Mouse (Mus musculus): Measurements from ENCODE around the gene Cnfn.

Gene Cnfn

DNA sequence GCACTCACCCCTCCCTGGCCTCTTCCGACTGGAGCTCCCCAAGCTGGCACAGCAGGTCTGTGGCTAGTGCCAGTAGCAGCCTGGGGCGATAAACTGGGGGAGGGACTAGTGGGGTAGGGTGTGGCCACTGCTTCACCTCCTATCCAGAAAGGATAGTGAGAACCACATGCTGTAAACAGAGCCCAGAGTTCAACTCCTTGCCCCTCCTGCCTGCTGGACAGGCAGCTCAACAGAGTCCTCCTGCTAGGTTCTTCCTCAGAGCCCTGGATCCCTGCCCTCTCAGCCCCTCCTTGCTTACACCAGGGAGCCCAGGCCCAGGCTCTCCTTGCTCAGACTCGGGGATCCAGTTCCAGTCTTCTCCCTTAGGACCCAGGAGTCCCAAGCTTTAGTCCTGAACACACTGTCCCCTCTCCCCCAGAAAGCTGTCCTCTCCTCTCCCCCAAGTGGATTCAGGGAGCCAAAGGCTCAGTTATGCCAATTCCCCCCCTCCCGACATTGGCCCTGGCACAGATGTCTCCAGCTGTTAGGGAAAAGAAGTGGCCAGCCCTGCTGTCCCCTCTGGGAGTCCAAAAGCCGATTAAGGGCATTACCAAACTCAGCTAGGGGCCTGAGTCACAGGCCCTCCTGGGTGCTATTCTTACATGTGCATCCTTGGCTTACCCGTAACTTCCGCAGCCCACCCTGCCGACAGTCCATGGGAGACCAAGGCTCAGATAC lies 20.7 kb upstream of the Cnfn start:
- peak; percentile 71 for DNase-seq (ENCODE audit: low spot score)

DNA sequence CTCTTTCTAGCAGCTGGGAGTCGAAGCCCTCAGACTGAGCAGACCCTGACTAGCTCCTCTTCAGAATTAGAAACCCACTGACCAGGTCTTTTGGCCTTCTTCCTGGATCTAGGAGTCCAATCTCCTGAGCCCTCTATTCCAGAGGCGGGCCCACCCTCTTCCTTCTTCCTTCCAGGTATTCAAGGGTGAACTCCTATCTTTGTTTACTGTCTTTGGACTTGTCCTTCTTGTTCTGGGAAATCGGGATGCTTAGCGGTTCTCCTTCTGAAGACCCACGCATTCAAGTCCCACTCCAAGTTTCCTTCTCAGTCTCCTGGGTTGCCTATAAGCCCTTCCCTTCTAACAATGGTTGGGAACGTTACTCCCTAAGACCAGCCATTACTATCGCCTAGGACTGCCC lies 19.4 kb upstream of the Cnfn start:
- no peak for DNase-seq (ENCODE audit: low spot score)

DNA sequence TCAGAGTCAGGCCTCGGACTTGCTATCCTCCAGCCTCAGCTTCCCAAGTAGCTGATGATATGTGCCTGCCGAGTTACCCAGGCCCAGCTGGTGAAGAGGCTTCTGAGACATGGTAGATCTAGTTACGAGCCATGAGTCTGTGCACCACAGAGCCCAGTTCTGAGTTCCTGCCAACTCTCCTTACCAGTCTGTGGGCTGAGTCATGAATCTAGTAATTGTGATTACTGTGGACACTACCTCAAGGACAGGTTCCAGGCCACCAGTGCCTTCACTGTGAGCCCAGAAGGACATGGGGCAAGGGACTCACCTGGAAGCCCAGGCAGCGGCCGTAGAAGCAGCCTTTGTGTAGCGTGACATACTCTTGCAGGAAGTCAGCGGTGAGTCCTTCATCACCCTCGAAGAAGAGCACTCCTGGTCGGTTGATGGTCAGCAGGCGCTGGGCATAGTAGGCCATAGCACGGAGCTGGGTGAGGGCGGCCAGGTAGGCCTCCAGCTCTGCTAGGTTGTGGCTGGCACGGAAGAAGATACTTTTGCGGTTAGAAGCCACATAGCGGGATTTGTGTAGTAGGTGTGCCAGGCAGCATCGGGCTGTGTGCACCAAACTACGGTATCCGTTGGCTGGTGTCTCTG lies 18.4 kb upstream of the Cnfn start:
- DNase-seq (ENCODE audit: low spot score), result no peak

DNA sequence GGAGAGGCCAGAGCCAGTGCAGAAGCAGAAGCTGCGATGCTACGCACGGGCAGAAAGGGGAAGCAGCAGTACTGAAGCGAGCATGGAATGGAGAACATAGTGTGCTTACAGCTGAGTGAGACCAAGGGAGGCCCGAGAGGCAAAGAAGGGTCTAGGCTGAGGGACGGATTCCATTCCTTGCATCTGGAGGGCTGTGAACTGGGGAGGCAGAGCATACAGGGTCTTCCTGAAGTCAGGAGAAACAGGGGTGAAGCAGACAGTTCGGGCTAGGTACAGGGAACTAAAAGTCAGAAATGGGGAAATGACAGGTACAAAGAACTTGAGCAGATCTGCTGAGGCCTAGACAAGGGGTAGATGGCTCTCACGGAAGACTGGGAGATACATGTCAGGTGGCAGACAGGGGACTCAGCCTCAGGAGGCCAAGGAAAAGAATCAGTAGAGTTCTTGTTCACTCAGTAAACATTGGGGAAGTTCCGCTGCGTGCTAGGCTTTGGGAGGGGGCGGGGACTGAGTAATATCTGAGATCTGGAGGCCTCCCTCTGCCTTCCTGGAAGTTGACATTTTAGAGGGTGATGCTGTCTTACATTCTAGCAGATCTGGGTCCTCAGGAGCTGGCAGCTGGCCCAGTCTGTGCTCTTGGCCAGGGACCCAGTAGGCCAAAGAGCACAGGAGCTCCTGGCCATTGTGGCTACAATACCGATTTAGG lies 16.5 kb upstream of the Cnfn start:
- peak; percentile 82 for DNase-seq (ENCODE audit: low spot score)

DNA sequence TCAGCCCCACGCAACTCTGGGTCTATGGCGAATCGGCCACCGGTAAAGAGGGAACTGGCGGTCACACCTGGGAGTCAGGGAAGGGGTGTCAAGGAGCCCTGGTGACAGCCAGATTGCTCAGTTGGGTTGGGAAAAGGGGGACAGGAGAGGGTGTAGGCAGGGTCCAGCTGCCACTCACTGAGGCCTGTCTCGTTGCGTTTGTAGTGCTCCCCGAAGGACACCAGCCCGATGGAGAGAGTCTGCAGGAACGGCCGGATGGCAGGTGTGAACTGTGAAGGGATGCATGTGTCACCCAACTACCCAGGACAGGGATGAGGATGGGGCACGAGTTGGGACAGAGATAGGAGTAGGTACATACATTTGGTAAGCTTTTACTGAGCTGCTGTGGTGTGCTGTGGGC lies 15.7 kb upstream of the Cnfn start:
- DNase-seq (ENCODE audit: low spot score), result no peak

DNA sequence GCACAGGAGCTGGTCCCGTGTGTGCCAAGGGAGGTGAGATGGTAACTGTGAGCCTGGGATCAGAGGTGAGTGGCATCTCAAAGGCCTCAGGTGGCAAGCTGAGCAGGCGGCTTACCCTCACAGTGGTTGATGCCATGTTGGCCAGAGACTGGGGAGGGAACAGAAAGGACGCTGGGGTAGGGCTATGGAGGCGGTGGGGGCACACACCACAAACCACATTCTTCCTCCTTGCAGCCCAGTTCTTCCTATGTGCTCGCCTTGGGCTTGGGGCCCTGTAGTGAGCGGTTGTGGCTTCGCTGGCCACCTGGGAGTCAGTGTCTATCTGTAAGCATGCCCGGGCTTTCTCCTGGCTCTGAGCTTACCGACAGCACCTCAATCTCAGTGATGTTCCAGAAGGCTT lies 15.3 kb upstream of the Cnfn start:
- DNase-seq (ENCODE audit: low spot score), result no peak

DNA sequence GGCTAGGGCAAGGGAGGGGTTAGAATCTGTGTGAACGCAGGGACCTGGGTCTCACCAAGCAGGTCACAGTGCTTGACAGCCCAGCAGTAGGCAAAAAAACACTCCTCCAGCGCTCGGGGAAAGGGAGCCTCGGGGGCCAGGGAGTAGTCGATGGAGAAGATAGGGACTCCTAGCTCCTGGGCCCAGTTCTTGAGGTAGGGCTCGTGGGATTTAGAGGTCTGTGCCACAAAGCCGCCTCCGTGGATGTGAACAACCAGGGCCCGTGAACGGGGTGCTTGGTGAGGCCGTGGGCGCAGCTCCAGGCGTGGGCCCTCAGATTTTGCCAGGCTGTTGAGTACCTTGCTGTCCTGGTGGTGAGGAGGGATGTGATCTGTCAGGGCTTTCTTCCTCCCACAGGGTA lies 14.8 kb upstream of the Cnfn start:
- no peak for DNase-seq (ENCODE audit: low spot score)

DNA sequence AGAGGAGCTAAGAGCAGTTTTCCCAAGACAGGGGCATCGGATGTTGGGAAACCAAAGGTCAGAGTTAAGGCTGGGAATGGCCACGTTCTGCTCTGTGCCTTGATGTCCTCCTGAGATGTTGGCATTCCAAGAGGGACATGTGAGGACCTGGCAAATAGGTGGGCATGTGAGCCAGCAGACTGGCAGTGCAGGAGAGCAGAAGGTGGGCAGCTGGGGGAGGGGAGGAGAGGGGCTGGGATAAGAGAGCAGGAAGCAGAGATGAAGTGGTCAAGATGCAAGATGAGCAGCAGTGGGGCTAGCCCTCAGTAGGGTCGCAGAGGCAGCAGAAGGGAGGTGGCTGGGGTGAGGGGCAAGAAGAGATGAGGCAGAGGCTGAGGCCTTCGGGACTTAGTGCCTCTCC lies 14.4 kb upstream of the Cnfn start:
- no peak for DNase-seq (ENCODE audit: low spot score)

DNA sequence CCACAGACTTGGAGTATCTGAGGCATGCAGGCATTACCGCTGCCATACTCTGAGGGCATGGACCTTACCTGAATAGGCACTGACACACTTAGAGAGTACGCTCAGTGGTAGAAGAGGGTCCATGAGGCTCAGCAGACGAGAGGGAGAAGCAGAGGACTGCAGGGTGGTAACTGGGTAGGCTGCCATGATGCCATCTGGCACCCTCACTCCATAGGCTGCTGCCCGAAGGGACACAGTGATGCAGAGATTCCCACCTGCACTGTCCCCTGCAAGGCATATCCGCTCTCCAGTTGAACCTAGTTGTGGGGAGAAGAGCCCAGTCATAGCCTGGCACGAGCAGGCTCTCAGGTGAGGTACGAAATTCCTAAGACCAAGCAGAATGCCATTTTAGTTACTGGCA lies 13.9 kb upstream of the Cnfn start:
- no peak for DNase-seq (ENCODE audit: low spot score)

DNA sequence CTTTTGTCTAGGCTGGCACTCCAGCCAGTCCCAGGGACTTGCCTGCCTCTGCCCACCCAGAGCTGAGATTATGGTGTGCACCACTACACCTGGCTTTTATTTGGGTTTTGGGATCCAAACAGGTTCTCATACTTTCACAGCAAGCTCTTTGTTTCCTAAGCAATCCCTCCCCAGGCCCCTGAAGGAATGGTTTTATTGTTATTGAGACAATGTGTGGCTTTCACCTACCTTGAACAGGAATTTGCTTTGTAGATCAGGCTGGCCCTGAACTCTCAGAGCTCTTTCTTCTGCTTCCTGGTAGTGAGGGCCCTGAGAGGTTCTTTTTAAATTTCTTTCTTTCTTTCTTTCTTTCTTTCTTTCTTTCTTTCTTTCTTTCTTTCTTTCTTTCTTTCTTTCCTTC lies 13.0 kb upstream of the Cnfn start:
- DNase-seq (ENCODE audit: low spot score), result no peak

DNA sequence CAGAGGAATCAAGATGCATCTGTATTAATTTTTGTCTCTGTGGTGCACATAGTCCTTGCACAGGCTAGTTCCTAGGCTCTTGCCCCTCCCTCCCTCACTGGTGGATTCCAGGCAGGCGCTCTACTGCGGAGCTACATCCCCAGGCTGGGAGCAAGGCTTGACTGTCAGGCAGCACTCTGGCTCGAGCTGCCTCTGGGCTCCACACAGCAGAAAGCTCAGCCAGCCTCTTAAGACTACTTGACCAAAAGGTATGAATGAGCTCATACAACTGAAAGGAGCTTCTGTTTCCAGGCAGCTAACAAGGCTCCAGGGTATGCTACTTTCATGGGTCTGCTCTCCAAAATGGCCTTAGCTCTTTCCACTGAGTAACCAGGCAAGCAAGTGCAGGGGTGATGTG lies 11.8 kb upstream of the Cnfn start:
- DNase-seq (ENCODE audit: low spot score), result no peak

DNA sequence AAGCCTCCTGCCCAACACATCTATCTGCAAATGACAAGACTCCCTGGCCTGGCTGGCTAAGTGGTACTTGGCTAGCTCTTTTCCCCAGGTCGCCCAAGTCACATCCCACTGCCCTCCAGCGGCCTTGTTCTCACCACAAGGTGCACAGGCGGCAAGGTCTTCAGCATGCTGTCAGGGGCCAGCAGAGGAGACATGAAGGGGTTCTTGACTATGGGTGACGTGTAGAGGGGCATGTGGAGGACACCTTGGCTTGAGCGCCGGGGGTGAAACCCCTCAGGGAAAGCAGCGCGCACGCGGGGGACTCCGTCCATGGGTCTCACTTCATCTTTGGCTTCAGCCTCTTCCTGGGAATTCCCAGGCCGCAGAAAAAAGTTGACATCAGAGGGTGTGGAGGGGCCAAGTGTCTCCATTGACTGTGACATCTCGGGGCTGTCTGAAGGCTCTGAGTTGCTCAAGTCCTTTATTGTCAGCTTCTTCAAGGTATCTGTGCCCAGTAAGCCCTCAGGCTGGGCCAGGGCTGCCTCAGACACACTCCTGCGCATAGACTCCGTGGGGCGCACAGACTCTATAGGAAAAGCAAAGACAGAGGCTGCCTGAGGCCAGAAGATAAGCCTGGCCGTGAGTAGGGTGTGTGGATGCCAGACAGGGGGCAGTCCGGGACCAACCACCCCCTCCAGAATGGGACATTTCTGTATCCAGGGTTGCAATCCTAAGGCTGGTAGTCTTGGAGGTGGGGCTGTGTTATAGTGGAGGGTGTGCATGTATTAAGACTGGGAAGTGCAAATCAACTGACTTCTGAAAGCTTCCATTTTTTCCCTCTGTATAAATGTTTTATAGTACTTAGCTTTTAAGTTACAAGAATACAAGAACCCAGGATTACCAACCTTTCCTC lies 11.1 kb upstream of the Cnfn start:
- DNase-seq (ENCODE audit: low spot score), result no peak

DNA sequence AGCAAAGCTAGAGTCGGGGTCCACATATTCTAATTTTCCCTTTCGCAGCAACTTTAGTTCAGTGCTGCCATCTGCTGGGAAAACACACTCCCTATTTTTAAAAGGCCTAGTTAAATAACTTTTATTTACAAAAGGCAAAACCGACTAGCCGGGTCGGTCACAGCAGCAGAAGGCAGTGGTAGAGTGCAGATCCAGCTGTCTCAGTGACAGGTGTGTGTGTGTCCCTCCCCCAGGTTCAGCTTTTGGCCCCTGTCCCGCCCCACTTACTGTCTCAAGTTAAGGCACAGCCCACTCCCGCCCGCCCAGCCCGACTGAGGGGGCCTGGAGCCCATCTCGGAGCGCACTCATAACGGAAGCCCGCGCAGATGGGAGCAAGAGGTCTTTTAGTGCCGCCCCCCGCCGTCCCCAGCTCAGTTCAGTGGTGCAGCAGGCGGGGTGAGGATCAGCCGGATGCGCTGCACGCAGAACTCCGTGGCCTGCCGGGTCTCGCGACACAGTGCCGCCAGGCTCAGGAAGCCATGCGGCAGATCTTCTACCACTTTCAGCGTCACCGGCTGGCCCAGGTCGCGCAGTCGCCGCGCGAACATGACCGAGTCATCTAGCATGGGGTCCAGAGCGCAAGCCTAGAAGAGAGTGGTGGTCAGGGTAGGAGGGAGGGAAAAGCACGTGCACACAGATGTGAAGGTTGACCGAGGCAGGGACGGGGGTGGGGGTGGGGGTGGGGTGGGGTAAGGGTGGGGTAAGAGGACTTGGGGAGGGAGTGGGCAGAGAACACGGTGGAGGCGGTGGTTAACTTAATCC lies 10.2 kb upstream of the Cnfn start:
- DNase-seq (ENCODE audit: low spot score), result no peak

DNA sequence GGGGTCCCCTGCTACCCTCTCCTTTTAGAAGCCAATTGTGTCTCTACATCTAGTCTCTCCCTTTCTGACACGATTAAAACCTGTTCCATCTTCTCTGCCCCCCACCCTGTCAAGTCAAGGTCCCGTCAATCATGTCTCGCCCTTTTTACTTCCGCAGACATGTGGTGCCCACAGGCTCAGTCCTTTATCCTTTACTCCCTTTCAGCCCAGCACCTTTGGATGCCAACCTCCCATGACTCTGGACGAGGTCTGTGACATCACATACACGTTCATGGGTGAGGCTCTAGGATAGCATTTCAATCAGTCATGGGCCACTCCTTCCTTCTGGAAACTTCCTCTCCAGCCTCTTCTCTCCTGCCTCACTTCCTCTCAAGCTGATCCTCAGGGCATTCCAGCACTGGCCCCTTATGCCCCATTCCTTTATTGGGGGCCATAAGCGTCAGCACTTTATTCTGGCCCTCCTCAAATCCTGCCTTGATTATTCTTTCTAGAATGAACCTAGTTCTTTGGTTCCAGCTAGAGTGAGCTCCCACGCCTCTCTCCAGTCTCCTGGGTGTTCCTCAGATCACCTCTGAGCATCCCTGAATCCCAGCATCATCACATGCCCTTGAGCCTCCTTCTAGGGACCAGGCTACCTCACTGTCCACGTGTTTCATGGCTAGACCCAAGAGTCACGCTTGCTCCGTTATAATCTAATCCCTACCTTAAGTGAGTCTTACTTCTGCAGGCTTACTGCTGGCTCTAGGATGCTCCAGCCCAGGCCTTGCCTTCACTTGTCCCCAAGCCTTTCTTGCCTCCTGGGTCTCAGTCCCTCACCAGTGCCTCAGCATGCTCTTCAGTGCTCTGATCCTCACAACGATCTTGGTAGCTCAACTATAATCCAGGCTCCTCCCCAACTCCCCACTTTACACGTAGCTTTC lies 8.9 kb upstream of the Cnfn start:
- DNase-seq (ENCODE audit: low spot score), result no peak

DNA sequence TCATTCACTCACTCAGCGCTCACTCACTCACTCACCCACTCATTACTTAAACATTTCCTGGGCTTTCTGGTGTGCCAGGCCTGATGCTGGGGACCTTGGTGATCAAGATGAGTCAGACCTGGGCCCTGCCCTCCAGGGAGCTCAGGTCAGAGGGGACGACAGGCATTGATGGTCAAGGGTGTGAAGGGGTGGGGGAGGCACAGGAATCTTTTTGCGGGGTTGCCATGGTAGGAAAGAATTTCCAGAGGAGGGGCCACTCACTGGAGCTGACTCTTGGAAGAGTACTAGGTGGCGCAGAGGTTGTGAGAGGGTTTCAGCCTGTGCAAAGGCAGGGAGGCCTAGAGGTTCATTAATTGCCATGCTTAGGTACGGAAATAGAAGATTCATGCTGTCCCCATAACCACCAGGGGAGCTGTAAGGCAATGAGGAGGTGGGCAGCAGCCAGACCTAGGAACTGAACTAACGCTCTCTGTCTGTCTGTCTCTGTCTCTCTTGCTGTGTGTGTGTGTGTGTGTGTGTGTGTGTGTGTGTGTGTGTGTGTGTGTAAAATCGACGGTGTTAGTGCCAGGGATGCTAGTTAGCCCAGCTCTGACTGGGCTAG lies 7.7 kb upstream of the Cnfn start:
- DNase-seq (ENCODE audit: low spot score), result no peak

DNA sequence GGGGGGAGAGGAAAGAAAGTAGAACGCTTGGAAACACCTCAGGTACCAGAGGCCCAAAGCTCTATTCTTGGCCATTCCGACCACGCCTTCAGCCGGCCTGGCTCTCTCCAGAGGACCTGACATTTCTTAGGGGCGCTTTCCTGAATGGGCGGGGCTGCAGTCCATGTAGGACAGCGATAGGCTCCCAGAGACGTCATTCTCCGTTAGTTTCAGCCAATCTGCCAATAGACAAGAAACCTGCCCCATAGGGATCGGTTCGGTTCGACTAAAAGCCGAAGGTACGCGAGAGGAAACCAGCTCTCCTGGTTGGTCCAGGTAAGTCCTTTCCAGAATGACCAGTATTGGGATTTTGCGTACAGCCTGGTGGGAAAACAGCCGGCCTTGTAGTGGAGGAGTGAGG lies 7.0 kb upstream of the Cnfn start:
- DNase-seq (ENCODE audit: low spot score), result peak; percentile 83

DNA sequence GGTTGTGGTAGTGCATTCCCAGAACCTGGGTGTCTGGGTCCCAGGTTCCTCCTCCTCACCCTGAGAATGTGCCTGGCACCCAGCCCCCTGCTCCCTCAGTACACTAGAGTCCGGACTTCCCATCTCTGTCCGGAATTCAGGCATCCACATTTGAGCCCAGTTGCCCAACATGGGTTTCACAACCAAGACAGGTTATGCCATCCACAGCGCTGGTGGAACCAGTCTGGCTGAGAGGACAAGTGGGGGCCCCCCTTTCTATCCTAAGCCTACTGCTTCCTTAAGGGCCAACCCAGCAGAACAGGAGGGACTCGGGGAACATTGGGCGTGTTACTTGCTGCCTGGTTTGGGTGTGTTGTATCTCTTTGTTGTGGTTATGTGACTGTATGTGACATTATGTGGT lies 2.9 kb upstream of the Cnfn start:
- no peak for DNase-seq (ENCODE audit: low spot score)

DNA sequence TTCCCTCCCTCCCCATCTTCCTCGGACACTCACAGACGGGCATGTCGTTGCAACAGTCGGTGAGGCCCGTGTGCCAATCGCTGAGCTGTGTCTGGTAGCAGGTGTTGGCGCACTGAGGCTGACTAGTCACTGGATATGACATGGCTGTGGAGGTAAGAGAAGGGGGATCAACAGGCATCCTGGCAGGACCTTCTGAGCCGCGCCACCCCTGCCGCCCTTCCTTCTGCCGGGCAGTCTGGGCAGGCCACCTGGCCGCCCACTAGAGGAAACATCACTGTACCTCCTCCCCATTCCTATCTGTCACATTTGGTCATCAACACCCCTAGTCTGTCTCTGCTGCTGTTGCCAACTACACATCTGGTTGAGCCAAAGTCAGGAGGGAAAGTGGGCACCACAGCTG lies 1.2 kb downstream of the Cnfn start:
- no peak for DNase-seq (ENCODE audit: low spot score)

DNA sequence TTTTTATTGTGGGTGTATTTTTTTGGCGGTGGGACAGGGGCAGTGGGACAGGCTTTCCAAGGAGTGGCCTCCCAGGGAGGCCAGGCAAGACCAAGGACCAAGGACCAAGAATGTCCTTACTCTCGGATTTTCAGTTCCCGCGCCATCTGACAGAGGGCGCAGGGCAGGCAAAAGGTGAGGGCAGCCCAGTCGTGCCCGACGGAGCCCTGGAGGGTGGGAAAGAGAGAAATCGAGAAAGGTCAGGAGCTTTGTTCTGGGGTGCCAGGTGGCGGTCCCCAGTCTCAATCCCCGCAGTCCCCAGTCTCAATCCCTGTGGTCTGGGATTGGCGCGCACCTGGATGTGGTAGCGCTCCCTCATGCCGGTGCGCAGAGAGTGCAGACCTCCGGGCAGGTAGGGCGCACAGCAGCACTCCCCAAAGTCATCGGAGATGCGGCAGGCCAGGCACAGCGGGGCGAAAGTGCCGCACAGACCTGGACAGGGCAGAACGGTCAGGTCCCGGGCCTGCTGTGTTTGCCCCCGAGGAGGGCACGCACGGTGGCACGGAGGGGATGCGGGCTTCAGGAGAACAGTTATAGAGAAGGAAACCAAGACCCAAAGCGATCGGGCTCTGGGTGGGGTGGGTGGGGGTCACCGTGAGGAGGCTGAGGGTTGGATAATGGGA lies 1.8 kb downstream of the Cnfn start:
- DNase-seq (ENCODE audit: low spot score), result peak; percentile 43

Measured in ovary, postnatal 36 days (tissue).